Mouse (Mus musculus) kidney, postnatal 14 days (tissue): ENCODE measurements around the gene Cend1.

Source experiments
- DNase-seq: peaks from one replicate; pipeline ENCODE4 v3.0.0; 2022; ENCODE audit warnings: mixed read lengths

Cend1 gene

DNA sequence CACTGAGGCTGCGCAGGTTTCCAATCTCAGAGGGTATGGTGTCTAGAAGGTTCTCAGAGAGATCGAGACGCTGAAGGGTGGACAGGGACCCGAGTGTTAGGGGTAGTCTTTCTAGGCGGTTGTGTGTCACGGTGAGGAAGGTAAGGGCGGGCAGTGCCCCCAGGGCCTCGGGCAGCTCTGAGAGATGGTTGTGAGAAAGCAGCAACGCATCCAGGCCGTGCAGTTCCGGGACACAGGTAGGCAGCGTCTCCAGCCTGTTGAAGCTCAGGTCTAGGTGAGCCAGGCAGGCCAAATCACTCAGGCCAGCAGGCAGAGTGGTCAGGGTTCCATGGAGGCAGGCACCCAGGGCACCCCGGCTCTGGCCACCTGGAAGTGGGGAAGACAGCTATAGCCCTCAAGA, 12.9 kb upstream of the Cend1 start:
- DNase-seq, result no peak

DNA sequence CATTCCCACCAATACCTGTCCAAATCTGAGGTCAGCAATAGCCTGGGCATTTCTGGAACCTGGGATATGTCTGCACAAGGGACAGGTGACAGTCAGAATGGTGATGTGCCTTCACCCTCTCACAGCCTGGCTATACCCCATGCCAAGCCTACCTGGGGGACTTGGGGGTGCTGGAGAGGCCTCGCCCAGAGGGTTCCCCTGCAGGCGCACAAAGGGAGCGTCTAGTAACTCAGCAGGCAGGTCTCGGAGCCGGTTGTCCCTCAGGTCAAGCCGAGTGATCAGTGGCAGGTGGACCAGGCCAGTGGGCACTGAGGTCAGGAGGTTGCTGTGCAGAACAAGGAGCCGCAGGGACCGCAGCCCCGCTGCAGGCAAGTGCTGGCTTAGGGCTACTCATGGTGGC, 12.2 kb upstream of the Cend1 start:
- DNase-seq, result no peak

DNA sequence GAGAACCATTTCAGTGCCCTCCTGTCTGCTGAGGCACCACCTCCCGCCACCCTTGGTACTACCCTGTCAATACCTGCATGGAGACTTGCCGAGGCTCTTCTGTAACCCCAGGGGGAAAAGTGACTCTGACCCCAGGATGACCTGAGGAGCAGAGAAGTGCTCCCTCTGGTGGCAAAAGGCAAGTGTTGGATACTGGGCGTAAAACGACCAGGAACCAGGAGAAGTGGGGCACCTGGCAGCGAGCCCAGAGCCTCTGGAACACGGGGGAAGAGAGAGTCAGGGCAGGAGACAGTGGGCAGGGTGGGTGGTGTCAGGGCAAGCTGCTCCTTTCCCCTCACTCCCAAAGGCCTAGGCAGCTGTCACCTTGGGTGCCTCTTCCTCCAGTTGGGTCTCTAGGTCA, 11.3 kb upstream of the Cend1 start:
- DNase-seq, result peak; percentile 78

DNA sequence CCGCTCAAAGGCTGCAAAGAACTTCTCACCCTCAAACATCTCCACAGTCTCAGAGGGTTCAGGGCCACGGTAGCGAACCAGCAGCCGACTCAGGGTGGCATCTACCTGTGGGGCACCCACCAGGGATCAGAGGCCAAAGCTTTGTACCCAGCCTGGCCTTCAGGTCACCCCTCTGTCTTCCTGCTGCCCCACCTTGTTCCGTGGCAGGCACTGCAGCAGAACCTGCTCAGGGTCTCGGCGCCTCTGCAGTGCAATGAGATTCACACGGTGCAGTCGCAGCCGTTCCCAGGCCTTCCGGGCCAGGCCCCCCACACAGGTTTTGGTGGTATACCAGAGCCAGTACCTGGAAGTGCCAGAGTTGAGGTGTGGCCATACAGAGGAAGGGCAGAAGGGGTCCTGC, 10.5 kb upstream of the Cend1 start:
- no peak for DNase-seq

DNA sequence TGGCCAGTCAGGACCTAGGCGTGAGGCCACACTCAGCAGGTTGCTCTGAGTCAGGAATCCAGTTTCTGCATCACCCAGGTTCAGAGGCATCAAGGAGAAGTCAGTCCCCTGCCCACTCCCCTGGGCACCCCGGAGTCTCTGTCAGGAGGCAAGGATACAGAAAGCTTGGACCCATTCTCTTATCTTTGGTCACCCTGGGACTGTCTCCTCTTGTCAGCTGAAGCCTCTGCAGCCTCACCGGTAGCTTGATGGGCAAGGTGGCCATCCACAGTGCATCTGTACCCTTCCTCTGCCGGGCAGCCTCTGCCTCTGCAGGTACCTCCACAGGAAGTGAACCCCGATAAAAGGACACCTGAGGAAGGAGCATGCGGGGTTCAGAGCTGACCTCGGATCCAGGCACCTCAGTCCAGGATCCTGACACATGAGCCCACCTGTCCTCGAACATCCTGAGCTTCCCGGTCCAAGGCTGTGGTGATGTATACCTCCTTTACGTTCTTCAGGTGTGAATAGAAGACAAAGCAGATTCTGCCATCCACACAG, 9.9 kb upstream of the Cend1 start:
- DNase-seq, result no peak

DNA sequence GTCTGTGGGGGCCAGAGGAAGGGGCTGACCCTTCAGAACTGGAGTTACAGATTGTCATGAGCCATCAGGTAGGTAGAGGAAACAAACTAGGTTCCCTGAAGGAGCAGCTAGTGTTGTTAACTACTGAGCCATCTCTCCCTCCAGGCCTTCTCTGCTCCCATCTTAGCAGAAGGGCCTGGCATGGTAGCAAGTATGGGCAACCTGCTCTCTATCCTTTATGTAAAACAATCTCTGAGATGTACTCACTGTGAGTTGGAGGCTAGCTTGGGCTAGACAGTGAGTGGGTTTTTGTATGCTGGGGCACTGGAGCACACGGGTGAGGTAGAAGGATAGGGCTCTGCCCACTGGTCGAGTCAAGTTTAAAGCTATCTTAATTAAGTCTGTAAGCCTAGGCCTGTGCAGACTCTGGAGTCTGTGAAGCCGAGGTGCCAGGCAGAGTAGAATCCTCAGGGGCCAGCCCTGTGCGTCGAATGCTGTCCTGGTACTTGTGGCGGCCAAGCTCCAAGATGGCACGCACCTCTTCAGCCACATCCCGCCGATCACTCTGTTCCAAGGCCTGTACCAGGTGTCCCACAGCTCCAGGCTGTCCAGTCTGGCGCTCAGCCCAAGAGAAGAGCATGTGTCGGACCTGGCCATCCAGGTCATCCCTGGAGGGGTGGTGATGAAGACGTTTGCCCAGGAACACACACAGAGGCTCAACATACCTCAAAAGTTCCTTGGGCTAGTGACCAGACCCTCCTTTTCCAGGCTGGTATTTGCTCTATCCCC, 9.1 kb upstream of the Cend1 start:
- DNase-seq, result no peak

DNA sequence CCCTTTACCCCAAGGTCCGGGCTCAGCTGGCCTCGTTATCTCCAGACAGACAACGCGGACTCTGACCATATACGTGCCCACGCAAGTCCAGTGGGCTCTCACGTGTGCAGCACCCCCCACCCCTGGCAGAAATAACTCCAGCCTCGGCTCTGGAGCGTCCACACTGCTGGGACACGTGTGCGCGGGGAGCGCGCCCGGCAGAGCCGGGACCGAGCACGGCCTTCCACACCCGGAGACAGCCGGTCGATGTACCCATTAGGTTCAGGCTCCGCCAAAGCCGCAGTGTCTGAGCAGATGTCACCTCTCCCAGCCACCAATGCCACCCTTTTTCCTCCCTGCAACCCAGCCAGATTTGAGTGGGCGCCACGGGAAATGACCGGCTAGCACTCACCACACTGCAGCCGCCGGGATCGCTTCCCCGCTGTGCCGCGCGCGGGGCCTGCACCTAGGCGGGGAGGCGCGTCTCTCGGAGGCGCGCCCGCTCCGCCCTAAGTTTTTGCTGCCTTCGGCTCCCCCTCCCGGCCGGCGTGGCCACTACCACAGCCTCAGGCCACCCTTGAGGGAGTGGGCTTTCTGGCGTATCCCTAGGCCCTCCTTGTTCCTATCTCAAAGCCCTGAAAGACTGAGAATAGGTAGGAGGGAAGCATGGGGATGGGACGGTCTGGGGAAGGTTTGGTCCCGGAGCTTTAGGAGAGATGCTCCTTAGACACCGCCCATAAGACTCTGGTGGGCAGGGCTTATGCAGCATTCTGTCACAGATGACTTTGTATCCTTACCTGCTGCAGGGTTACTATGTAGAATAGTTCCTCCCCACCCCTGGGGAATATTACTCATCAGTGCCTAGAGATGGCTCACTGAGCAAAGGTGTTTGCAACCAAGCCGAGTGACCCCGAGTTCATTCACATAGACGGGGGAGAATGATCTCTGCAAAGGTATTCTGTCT, 8.2 kb upstream of the Cend1 start, which contains the start of gene Slc25a22:
TSS of gene Slc25a22 (minus strand) at position 715 of the 943 bp plus-strand sequence.
- DNase-seq, result peak; percentile 87

DNA sequence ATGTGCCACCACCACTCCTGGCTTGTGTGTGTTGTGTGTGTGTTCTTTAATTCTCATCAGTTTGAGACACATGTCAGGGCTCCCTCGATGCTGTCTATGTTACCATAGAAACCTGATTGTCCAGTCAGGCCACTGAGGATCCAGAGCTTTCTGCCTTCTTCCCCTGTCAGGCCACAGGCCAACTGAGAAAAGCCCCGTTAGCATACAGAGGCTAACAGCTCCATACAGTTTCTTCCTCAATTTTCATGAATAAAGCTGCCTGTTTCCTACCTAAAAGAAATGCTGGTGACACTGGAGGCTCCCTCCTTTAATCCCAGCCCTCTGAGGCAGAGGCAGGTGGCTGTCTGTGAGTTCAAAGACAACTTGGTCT, 7.2 kb upstream of the Cend1 start:
- no peak for DNase-seq

DNA sequence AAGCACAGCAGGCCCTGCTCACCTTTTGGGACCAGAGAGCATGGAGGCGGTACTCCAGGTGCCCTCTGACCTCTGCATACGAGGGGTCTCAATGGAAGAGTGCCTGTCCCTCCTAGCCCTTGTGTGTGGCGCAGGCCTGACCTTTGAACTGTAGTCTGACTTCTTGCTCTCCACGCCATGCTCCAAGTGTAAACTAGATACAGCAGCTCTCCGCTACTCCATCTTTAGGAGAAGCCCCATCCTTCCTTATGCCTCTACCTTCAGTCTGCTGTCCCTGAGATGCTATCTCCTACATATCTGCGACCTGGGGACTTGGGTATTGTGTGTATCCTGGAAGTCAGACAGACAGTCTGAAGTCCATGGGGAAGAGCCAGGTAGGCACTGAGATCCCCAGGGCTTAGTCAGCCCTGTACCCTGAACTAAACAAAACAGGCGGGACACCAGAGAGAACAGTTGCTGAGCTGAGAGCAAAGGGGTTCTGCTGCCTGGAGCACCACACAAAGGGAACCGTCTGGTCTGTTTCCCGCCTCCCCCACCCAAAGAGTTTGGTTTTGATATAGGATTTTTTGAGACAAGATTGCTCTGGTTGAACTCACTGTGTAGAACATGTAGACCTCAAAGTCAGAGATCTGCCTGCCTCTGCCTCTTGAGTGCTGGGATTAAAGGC, 6.7 kb upstream of the Cend1 start:
- no peak for DNase-seq

DNA sequence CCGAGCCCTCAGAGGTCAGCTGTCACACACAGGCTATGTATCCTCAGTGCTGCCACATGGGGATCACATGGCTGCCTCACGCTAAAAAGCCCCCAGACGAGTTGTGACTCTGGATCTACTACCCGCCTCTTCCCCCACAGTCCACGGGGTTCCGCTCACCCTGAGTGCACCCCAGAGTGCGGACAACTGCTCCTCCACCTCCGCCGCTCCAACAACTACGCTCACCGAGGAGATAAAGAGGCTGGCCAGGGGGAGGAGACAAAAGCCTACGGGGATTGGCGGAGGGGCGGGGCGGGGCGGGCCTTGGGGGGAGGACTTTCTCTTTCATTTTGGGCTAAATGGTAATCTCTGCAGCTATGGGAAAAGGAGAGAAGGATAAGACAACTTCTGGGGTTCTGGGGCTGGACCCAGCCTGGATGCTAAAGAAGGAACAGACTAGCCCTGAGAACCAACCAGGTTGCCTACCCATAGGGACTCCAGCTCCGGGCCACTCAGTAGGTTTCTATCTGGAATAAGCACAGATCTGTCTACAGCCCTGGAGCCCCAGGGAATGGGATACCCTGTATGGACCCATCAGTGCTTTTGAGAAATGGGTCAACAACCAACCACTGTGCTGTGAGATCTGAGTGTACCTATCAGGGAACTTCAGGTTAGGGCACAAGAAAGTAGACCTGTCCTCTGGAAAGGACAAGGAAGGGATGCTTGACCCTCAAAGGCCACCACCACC, 6.0 kb upstream of the Cend1 start:
- peak; percentile 72 for DNase-seq

DNA sequence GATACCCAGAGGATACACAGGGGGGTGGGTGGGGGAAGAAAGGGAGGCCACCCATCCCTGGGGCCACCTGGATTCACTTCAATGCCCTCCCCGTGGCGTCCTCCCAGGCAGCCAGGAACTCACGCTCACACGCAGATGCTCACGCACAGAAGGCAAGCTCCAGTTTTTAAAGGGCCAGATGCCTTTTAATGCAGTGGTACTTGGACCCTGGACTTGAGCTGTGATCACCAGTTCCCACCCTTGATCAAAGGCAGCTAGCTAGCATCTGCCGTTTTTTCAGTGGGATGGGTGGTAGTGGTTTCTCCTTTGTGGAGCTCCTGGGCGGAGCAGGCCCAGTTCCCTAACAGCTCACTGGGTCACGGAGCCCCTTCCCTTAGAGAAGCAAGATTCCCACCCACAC, 5.2 kb upstream of the Cend1 start:
- DNase-seq, result peak; percentile 54

DNA sequence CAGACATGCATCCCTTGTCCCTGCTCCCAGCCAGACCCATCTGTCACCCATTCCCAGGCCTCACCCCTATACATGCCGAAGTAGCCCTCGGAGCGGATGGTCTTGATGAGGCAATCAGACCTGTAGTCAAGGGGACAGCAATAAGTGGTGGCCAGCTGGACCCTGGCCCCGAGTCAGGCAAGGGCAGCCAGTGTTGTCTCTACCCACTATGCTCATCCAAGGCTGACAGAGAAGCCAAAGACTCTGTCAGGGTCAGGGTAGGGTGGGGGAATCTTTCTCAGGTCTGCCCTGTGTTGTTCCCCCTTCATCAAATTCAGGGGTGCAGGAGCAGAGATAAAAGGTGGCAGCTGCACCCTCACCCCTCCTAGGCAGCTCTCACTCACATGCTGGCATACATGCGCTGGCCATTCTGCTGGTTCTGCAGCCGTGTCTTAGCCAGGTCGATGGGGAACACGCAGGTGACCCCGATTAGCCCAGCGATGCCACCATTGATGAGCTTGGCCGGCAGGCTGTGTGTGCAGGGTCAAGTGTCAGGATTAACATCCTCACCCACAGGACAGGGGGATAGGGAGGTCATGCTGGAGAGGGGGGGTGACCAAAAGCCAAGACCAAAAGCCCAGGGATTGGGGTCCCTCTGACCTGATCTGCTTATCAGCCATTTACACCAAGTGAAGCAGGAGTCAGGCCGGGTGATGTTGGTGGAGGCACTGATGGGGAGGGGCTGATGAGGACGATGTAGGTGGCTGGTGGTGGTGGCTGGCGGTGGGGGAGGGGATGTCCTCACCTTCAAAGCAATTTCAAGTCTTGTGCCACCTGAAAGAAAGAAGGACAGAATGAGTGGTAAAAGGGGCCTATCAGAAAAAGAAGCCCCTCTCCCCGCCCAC, 4.5 kb upstream of the Cend1 start:
- DNase-seq, result no peak

DNA sequence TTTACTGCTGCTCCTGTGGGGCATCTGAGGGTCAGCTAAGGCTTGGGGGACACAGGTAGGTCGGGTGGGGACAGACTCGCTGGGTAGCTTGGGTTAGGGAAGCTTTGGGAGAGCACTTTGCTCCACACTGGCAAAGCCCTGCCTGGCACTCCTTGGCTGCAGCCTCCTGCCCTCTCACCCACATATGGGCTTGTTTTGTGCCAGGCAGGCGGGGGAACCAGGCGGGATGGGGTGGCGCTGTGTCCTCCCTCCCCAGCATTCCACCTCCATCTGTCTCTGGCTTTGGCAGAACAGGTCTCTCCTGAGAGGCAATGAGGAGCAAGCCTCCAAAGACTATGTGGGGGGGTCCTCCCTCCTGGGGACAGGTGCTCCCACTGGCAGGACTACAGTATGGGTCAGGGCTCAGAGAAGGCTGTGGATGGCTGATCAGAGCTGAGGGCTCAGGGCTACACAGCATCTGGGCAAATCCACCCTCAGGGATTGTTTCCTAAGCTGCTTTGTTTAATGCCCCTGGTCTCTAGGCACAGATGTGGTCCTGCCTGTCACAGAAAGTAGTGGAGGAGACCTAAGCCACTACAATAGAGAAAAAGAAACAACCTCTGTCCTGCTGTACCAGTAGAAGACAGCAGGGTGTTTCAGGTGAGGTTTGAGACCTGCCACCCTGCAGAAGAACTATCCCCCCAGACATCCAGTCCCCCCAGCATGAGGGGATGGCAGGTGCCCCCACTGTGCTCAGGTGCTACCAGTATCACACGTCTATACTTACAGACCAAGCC, 3.6 kb upstream of the Cend1 start:
- peak; percentile 72 for DNase-seq

DNA sequence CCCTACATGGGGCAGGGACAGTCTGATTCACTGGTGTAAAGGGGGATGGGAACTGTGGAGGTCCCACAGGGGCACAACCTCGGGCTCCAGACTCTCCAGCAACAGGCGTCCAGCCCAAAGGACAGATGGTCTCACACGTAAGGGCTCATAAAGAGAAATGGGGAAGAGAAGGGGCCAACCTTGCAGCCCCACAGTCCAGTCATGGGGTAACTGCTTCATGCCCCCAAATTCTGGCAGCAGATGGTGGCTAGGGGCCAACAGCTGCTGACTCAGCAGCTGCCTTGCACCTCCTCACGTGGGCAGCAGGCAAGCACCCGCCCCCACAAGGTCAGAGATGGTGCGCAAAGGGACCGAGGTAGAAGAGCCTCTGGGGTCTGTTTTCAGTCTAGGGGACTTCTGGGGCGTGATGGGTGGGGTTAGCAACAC, 2.9 kb upstream of the Cend1 start:
- DNase-seq, result no peak

DNA sequence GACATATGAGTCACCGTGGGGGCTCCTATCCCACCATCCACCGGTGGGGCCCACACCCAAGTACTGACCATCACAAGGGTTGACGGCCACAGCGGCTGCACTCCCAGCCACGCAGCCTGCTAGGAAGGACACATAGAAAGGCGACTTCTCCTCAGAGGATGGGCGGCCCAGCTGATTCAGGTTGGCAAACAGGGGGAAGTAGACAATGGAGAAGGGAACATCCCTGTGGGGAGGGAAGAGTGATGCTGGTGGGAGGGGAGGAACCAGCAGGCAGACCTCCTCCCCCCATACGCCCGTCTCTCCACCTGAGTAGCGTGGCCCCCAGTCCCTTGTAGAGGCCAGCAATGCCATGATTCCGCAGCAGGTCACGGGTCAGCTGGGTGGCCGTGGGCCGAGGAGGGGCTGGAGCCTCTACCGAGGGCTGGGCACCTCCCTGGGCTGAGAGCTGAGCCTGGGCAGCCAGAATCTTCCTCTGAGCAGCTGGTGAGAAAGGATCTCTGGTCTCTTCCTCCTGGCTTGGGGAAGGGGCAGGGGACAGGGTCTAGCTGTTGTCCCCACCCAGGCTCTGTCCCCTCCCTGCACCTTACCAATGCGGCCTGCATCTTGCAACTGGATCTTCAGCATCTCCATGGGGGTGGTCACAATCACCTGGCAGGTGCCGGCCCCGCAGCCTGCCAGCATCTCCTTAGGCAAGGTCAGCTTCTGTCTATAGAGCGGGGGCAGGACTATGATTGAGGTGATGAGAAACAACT, 2.3 kb upstream of the Cend1 start:
- DNase-seq, result no peak

DNA sequence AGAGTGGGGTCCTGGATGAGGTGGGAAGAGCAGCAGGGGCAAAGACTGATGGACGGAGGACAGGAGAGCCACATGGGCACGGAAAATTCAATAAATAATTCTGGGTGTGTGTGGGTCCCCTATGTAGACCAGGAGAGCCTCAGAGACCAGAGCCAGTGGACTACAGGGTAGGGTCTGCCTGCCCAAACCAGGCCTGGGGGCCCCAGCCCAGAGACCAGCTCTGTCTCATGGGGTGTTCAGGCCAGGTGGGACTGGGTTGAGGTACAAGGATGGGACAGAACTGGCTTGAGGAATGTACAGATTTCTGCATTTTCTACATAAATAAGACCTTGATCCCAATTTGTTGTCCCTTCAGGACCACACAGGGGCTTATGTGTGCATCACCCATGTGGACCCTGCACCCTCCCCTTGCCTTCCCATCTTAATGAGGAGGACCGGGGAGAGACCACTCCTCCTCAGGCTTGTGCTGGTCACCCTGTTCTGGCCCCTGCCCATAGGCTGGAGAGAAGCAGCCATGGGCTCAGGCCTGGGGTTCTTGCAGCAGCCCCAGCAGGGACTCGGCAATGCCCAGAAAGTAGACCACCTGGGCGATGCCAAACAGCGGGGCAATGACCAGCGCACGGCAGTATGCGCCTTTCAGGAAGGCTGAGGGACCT, 1.4 kb upstream of the Cend1 start:
- DNase-seq, result no peak

DNA sequence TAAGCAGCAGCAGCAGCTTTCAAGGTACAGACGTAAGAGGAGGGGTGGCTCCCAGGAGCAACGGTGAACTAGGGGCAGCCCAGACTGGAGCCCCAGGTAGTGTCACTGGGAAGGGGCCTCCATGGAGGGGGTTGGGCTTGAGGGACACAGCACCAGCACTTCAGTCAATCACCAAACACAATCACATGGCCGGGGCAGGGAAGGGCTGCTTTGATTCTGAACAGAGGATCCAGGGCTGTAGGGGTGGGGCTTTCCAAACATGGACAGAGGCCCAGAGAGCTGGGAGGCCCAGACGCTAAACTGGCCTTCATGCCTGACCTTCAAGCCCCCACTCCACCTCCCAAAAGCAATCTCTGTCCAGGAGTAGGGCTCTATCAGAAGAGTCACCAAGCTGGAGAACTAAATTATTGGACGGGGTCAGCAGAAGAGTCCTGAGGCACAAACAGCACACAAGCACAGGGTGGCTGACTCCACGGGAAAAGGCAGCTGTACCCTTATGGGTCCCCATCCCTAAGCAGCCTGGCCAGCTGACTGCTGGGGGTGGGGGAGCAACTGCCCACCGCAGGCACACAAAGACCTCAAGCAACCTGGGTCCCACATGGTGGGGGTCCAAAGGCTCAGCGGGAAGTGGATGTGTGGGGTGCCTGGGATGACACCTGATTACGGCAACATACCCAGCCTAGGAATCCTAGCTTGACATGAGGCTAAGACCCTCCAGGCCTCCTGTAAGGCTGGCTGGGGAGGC, 721 bp upstream of the Cend1 start:
- no peak for DNase-seq

DNA sequence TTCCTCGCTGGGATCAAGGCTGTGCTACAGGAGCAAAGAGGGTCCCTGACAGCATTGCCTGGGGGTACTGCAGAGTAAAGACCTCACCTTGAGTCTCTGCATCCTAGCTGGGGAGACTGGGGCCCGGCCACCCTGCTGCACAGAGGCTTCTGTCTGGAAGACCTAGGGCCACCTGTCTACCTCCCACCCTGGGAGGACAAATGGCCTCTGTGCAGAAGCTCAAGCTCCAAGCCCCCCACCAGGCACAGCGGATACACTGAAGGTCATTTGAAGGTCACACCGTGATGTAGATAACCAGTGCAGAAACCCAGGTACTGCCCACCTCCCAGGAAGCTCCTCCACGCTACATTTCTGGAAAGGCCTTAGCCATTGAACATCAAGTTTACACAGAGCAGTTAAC, 590 bp downstream of the Cend1 start:
- no peak for DNase-seq
